Mouse (Mus musculus) liver, embryonic 11.5 days (tissue): ENCODE data around the gene Akap10. TPM values are rescaled to one million over a fixed set of nuclear protein-coding genes. Genes with fewer than 3 reads are reported as not detected.

Source experiments
- ATAC-seq: fragments of 200-750 bp; cut with Nextera tagmentation; replicated peaks from 2 replicates; pipeline ENCODE4 v1.8.0; 2017; ENCODE audit warnings: moderate number of reproducible peaks, mild to moderate bottlenecking, moderate TSS enrichment, moderate library complexity; ENCODE audit not compliant: low FRiP score
- DNase-seq: peaks from one replicate; pipeline ENCODE4 v3.0.0-alpha.2; 2017; ENCODE audit warnings: low spot score
- H3K27ac ChIP-seq: fragments of 300-500 bp; sonication (generic); 2 replicates; pipeline ENCODE4 v1.5.1; 2014; ENCODE audit warnings: mild to moderate bottlenecking, low read depth, low read length, control low read depth
- H3K27me3 ChIP-seq: fragments of 300-500 bp; sonication (generic); replicated peaks from 2 replicates; pipeline ENCODE4 v1.6.1; 2014; ENCODE audit warnings: low read length, mixed read lengths; ENCODE audit not compliant: control insufficient read depth, insufficient read depth
- H3K36me3 ChIP-seq: fragments of 300-500 bp; sonication (generic); 2 replicates; pipeline ENCODE4 v1.6.1; 2014; ENCODE audit warnings: mild to moderate bottlenecking, low read length, moderate library complexity, mixed read lengths; ENCODE audit not compliant: control insufficient read depth, insufficient read depth
- H3K4me1 ChIP-seq: fragments of 300-500 bp; sonication (generic); replicated peaks from 2 replicates; pipeline ENCODE4 v1.6.1; 2014; ENCODE audit warnings: low read length, mixed read lengths; ENCODE audit not compliant: control insufficient read depth, insufficient read depth
- H3K4me2 ChIP-seq: fragments of 300-500 bp; sonication (generic); 2 replicates; pipeline ENCODE4 v1.6.1; 2014; ENCODE audit warnings: mild to moderate bottlenecking, control low read depth, moderate library complexity
- H3K4me3 ChIP-seq: fragments of 300-500 bp; sonication (generic); 2 replicates; pipeline ENCODE4 v1.5.1; 2014; ENCODE audit warnings: low read depth, low read length, control low read depth
- H3K9ac ChIP-seq: fragments of 300-500 bp; sonication (generic); 2 replicates; pipeline ENCODE4 v1.6.1; 2014; ENCODE audit warnings: low read depth, low read length, control low read depth
- H3K9me3 ChIP-seq: fragments of 300-500 bp; sonication (generic); 2 replicates; pipeline ENCODE4 v1.6.1; 2016; ENCODE audit warnings: low read length, inconsistent platforms, mixed read lengths; ENCODE audit not compliant: control insufficient read depth
- WGBS: fragments of 180-500 bp; shearing (Covaris S2); extraction: QIAGEN DNeasy Blood & Tissue Kit; methylation state at CpG from one replicate; pipeline ENCODE4 v1.1.7; 2014; 5-methylcytosine and 5-hydroxymethylcytosine counted together
- polyA plus RNA-seq: library from polyadenylated mRNA; unstranded; fragments of >200 nt; fragmentation: Nextera tagmentation; extraction: Ambion mirVana; gene quantifications from 2 replicates; pipeline ENCODE4 v1.2.1, GENCODE M21; 2014

Gene Akap10
- 17.9 and 19.4 TPM in 2 replicates for polyA plus RNA-seq

DNA sequence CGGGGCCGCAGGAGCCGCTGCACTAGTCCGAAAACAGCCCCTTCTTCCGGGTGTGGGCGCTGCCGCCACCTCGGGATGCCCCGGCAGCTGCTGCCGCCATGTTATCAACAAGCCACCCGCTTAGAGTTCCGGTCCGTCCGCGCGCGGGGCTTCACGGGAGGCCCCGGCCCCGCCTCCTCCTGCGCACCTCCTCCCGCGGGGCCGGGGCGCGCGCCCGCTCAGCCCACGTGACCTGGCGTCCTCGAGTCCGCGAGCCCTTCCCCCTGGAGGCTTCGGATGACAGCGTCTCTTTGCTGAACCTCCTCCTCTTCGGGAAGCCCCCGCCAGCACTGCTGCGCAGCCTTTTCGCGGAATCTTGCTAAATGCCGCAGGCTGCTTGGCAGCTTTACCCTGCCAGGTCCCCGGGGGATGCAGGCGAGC lies at the start of gene Akap10:
Gene Akap10, minus strand, starts transcription at position 155 of the 420 bp plus-strand sequence.
- H3K4me3 ChIP-seq, result peak within 1 kb of the TSS; percentile 99
- ATAC-seq (peak; percentile 92), DNase-seq (peak; percentile 96)
- peak within 1 kb of the TSS; percentile 96 for H3K9ac ChIP-seq
- H3K4me2 ChIP-seq, result peak within 1 kb of the TSS; percentile 95
- under 1% methylated on average over 43 of the region's 43 CpGs for WGBS
- no peaks in the 10 kb centered on the region for H3K9me3 ChIP-seq
- peaks cover 25% of the 10 kb centered on the region for H3K4me1 ChIP-seq
- no peaks in the 10 kb centered on the region for H3K27me3 ChIP-seq
- no peaks in the 10 kb centered on the region for H3K36me3 ChIP-seq
- peak within 1 kb of the TSS; percentile 96 for H3K27ac ChIP-seq

DNA sequence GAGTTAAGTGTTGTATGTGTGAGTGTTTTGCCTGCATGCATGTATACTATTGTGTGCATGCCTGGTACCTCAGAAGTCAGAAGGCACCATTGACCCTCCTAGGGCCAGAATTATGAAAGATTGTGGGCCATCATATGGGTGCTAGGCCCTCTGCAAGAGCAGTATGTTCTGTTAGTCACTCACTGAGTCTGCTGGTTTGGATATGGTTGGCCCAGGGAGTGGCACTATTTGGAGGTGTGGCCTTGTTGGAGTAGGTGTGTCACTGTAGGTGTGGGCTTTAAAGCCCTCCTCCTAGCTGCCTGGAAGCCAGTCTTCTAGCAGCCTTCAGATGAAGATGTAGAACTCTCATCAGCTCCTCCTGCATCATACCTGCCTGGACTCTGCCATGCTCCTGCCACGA lies 45.7 kb upstream of the Akap10 start:
- ATAC-seq (peak; percentile 74), DNase-seq (no peak)
- Histone ChIP-seq H3K4me2 (no peak overlapping the region), H3K9me3 (no peaks in the 10 kb centered on the region), H3K4me3 (no peak overlapping the region), H3K27ac (no peak overlapping the region), H3K27me3 (no peaks in the 10 kb centered on the region; the same call in 1 of the 2 replicates), H3K4me1 (peaks cover 4% of the 10 kb centered on the region), H3K36me3 (no peaks in the 10 kb centered on the region; the same call in 1 of the 2 replicates), H3K9ac (no peak overlapping the region)
- 74% methylated on average over 1 of the region's 1 CpGs for WGBS

DNA sequence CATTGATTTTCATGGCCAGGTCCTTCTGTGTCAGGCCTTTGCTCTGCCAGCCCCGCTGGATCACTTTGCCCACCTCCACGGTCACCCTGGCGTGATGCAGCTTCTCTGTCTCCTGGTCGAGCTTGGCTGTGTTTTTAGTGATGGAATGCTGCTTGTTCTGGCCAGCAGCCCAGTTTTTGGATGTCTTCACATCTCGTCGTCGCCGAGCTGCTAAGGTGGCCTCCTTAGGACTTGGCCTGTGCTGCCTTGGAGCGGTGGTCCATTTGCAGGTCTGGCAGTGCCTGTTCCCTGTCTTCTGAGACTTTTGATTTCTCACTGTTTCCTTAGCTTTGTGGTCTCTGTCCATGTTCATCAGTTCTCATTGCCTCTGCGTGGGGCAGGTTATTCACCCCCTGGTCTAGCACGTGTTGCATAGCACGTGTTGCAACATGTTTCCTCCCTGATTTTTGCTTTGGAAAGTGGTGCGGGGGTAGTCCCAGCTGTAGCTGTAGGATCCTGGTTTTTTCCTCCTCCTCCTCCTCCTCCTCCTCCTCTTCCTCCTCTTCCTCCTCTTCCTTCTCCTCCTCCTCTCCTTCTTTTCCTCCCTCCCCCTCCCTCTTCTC lies 44.2 kb upstream of the Akap10 start:
- no peak for ATAC-seq
- H3K36me3 ChIP-seq, result no peaks in the 10 kb centered on the region; the same call in 1 of the 2 replicates
- no peaks in the 10 kb centered on the region for H3K9me3 ChIP-seq
- H3K4me2 ChIP-seq, result no peak overlapping the region
- WGBS, result 74% methylated on average over 13 of the region's 13 CpGs
- H3K27ac ChIP-seq, result no peak overlapping the region
- no peak overlapping the region for H3K4me3 ChIP-seq
- no peak for DNase-seq
- peaks cover 4% of the 10 kb centered on the region for H3K4me1 ChIP-seq
- H3K9ac ChIP-seq, result no peak overlapping the region
- H3K27me3 ChIP-seq, result no peaks in the 10 kb centered on the region; the same call in 1 of the 2 replicates

DNA sequence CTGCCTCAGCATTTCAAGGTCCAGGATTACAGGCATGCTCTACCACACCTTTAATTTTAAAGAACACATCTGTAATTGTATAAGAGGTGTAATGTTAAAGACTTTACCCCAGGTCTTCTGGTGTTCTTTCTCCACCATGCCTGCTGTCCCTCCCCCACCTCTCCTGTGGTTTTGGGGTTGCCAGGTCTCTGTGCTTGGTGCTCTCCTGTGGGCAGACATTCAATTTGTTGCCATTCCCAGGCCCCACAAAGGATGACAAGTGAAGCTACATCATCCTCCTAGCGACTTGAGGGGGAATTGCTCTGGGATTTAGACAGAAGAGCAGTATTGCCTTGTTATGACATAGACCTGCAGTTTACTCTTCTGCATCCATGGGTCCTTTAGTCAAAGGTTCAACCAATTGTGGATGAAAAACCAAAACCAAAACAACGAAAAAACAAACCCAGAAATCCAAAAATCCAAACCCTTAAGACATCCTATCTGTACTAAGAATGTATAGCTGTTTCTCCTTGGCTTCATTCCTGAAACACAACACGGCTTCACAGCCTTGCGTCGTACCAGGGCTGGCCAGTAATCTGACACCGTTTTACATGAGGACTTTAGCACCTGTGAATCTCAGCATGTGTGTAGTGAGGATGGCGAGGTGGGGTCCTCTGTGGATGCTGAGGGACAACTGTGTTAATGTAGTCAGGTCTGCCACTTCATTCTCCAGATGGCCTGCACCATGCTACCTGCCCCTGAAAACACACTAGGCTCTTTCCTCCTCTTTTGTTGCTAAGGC lies 41.6 kb upstream of the Akap10 start:
- no peaks in the 10 kb centered on the region for H3K36me3 ChIP-seq
- no peak overlapping the region for H3K27ac ChIP-seq
- ATAC-seq, result no peak
- no peak overlapping the region for H3K9ac ChIP-seq
- no peak overlapping the region for H3K4me3 ChIP-seq
- no peak for DNase-seq
- H3K27me3 ChIP-seq, result no peaks in the 10 kb centered on the region; the same call in 1 of the 2 replicates
- WGBS, result 57% methylated on average over 7 of the region's 7 CpGs
- peaks cover 20% of the 10 kb centered on the region for H3K4me1 ChIP-seq
- H3K4me2 ChIP-seq, result no peak overlapping the region
- no peaks in the 10 kb centered on the region for H3K9me3 ChIP-seq

DNA sequence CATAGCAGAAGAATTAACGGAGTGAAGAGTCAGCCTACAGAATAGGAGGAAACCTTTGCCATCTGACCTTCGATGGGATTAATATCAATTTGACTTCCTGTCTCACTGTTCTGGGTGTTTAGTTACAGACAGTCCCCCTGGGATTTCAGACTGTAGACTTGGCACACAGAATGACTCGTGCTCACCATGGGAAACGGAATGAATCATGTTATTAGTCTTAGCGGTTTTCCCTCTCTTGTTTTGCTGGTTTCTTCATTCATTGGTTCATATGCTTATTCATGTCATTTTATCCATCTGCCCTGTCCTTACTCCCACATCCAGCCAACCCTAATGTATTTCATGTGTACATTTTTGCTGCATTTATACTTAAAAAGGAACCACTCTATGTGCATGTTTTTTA lies 40.8 kb upstream of the Akap10 start:
- Histone ChIP-seq H3K36me3 (no peaks in the 10 kb centered on the region), H3K9me3 (no peaks in the 10 kb centered on the region), H3K4me3 (no peak overlapping the region), H3K4me1 (peaks cover 20% of the 10 kb centered on the region), H3K4me2 (no peak overlapping the region), H3K27ac (no peak overlapping the region), H3K9ac (no peak overlapping the region), H3K27me3 (no peaks in the 10 kb centered on the region; the same call in 1 of the 2 replicates)
- DNase-seq (no peak), ATAC-seq (no peak)
- WGBS, result 67% methylated on average over 5 of the region's 5 CpGs

DNA sequence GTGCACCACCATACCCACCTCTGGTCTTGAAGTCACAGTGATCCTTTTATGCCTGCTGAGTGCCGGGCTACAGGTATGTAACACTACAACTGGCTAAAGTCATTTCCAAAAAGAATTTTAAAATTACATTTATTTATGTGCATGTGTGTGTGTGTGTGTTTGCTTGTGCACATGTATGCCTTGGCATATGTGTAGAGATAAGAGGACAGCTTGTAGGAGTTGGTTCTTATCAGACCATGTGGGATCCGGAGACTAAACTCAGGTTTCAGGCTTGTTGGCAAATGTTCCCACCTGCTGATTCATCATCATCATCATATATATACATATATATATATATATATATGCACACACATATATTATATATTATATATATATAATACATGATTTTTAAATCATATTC lies 38.8 kb upstream of the Akap10 start:
- H3K4me2 ChIP-seq, result no peak overlapping the region
- no peak overlapping the region for H3K27ac ChIP-seq
- H3K4me1 ChIP-seq, result peaks cover 20% of the 10 kb centered on the region
- 73% methylated on average over 2 of the region's 2 CpGs for WGBS
- H3K4me3 ChIP-seq, result no peak overlapping the region
- DNase-seq (no peak), ATAC-seq (peak; percentile 82)
- no peaks in the 10 kb centered on the region; the same call in 1 of the 2 replicates for H3K27me3 ChIP-seq
- H3K9ac ChIP-seq, result no peak overlapping the region
- H3K9me3 ChIP-seq, result no peaks in the 10 kb centered on the region
- H3K36me3 ChIP-seq, result no peaks in the 10 kb centered on the region

DNA sequence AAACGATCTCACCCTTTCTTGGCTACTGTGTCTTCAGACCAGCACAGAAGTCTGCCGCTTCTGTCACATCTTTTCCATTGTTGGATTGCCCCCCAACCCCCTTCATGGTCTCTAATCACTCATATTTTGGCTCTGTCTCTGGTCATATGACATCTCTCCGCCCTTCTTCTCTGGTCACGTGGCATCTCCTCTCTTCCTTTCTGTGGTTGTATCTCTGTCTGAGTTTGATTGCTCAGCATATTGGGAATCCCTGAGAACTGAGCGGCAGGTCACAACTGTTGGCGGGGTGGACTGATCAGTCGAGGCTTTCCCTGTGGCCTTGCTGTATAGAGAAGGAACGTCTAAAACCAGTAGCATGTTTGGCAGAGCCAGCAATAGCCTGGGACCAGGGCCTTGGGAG lies 37.0 kb upstream of the Akap10 start:
- Histone ChIP-seq H3K4me2 (no peak overlapping the region), H3K27me3 (no peaks in the 10 kb centered on the region), H3K9me3 (no peaks in the 10 kb centered on the region), H3K4me1 (peaks cover 31% of the 10 kb centered on the region), H3K36me3 (no peaks in the 10 kb centered on the region), H3K27ac (peak overlapping the region; percentile 2; the same call in 1 of the 2 replicates), H3K9ac (no peak overlapping the region), H3K4me3 (no peak overlapping the region)
- no peak for DNase-seq
- ATAC-seq, result no peak
- WGBS, result 72% methylated on average over 8 of the region's 8 CpGs

DNA sequence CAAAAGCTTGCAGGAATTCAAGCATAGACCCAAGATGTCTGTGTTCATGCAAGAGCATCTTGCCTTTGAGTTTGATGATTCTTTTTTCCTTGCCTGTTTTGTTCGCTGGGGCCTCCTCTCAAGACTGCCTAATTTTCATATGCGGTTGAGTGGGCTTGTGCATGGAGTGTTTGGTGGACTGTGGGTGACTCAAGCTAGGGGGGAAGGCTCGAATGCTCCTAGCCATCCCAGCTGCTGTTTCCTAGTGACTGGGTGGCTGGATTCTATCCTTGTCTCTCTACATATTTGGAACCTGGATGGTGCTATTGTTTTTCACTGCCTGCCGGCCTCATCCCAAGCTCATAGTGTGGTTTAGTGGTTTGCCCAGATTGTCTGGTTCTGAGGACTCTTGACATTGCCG lies 34.6 kb upstream of the Akap10 start:
- H3K4me3 ChIP-seq, result no peak overlapping the region
- H3K9ac ChIP-seq, result no peak overlapping the region
- DNase-seq, result no peak
- no peak for ATAC-seq
- peaks cover 43% of the 10 kb centered on the region for H3K4me1 ChIP-seq
- no peak overlapping the region for H3K4me2 ChIP-seq
- H3K27ac ChIP-seq, result no peak overlapping the region
- WGBS, result 83% methylated on average over 5 of the region's 5 CpGs
- no peaks in the 10 kb centered on the region for H3K9me3 ChIP-seq
- H3K27me3 ChIP-seq, result no peaks in the 10 kb centered on the region
- no peaks in the 10 kb centered on the region for H3K36me3 ChIP-seq
